Mouse (Mus musculus) hindbrain, embryonic 14.5 days (tissue): ENCODE results near the gene Cdc25a. TPM values are rescaled to one million over a fixed set of nuclear protein-coding genes. Genes with fewer than 3 reads are reported as not detected.
A peak's percentile ranks its signal among the peaks of the same experiment; 100 is the strongest.

ENCODE experiments used
- ATAC-seq: fragments of 200-750 bp; cut with Nextera tagmentation; 2 replicates; pipeline ENCODE4 v1.8.0; 2017; ENCODE audit warnings: moderate number of reproducible peaks, mild to moderate bottlenecking, moderate TSS enrichment, moderate library complexity; ENCODE audit not compliant: low FRiP score
- DNase-seq: peaks from one replicate; pipeline ENCODE4 v3.0.0-alpha.2; 2015; ENCODE audit warnings: low spot score
- H3K27ac ChIP-seq: fragments of 300-500 bp; sonication (generic); 2 replicates; pipeline ENCODE4 v1.5.1; 2014; ENCODE audit warnings: mild to moderate bottlenecking, moderate library complexity
- H3K27me3 ChIP-seq: fragments of 300-500 bp; sonication (generic); 2 replicates; pipeline ENCODE4 v1.6.1; 2014; ENCODE audit warnings: mild to moderate bottlenecking, low read length, mixed read lengths; ENCODE audit not compliant: control insufficient read depth, insufficient read depth
- H3K36me3 ChIP-seq: fragments of 300-500 bp; sonication (generic); replicated peaks from 2 replicates; pipeline ENCODE4 v1.6.1; 2014; ENCODE audit not compliant: control insufficient read depth, insufficient read depth
- H3K4me1 ChIP-seq: fragments of 300-500 bp; sonication (generic); replicated peaks from 2 replicates; pipeline ENCODE4 v1.6.1; 2014; ENCODE audit warnings: antibody characterized with exemption, low read length, mixed read lengths; ENCODE audit not compliant: control insufficient read depth, insufficient read depth
- H3K4me2 ChIP-seq: fragments of 300-500 bp; sonication (generic); replicated peaks from 2 replicates; pipeline ENCODE4 v1.6.1; 2014; ENCODE audit warnings: mild to moderate bottlenecking, moderate library complexity
- H3K4me3 ChIP-seq: fragments of 300-500 bp; sonication (generic); replicated peaks from 2 replicates; pipeline ENCODE4 v1.5.1; 2014; ENCODE audit warnings: mild to moderate bottlenecking, low read length
- H3K9ac ChIP-seq: fragments of 300-500 bp; sonication (generic); 2 replicates; pipeline ENCODE4 v1.6.1; 2014
- H3K9me3 ChIP-seq: fragments of 300-500 bp; sonication (generic); 2 replicates; pipeline ENCODE4 v1.6.1; 2016; ENCODE audit warnings: low read length; ENCODE audit not compliant: control insufficient read depth
- WGBS: fragments of 180-500 bp; shearing (Covaris S2); extraction: QIAGEN DNeasy Blood & Tissue Kit; methylation state at CpG from one replicate; pipeline ENCODE4 v1.1.7; 2014; 5-methylcytosine and 5-hydroxymethylcytosine counted together
- polyA plus RNA-seq: library from polyadenylated mRNA; unstranded; fragments of >200 nt; fragmentation: Nextera tagmentation; extraction: Ambion mirVana; gene quantifications from 2 replicates; pipeline ENCODE4 v1.2.1, GENCODE M21; 2014

Gene Cdc25a
- polyA plus RNA-seq, 1 experiment from 2014 or later: 12.5 TPM

DNA sequence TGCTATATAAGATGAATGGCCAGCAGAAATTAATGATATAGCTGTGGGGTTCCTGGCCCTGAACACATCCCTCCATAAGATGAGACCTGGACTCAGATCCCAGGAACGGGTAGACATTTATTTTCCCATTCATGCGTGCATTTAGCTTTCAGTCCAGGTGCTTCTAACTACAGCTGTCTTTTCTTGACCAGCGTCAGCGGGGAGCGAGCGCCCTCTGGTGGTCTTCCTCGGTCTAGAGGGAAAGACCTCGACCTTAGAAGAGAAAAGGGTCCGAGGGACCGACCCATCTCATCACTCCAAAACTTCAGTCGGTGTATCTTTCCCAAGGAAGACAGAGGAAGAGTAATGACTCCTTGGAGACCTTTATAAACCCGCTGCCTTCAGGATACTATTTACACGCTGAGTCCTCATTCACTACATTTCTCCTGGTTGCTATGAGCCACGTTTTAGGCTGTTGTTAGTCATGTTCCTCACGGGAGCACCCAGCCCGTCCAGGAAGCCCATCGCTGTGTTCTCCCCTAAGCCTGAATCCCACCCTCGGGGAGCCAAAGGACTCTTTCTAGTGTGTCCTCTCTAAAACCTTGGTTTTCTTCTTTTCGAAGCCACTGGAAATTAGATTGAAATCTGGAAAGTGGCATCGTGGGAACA, 12.9 kb upstream of the Cdc25a start:
- no peaks in the 10 kb centered on the region for H3K4me1 ChIP-seq
- H3K36me3 ChIP-seq: no peaks in the 10 kb centered on the region
- H3K4me2 ChIP-seq: peak overlapping the region; percentile 38
- no peaks in the 10 kb centered on the region for H3K9me3 ChIP-seq
- H3K9ac ChIP-seq: no peak overlapping the region
- DNase-seq (peak; percentile 89), ATAC-seq (peak; percentile 37; the same call in 1 of the 2 replicates)
- 19% methylated on average over 20 of the region's 20 CpGs for WGBS
- H3K4me3 ChIP-seq: no peak overlapping the region
- H3K27ac ChIP-seq: no peak overlapping the region
- no peaks in the 10 kb centered on the region for H3K27me3 ChIP-seq

GRCm38 (mm10) chr9:109863085-109863484, 12.3 kb upstream of the Cdc25a start:
- H3K4me3 ChIP-seq: no peak overlapping the region
- no peak overlapping the region for H3K27ac ChIP-seq
- H3K4me2 ChIP-seq: no peak overlapping the region
- no peaks in the 10 kb centered on the region for H3K27me3 ChIP-seq
- WGBS: 68% methylated on average over 3 of the region's 3 CpGs
- ATAC-seq: no peak
- H3K9me3 ChIP-seq: no peaks in the 10 kb centered on the region
- no peaks in the 10 kb centered on the region for H3K4me1 ChIP-seq
- no peaks in the 10 kb centered on the region for H3K36me3 ChIP-seq
- no peak overlapping the region for H3K9ac ChIP-seq
- DNase-seq: no peak

- no peaks in the 10 kb centered on the region for H3K27me3 ChIP-seq
- ATAC-seq (no peak), DNase-seq (no peak)
- no peak overlapping the region for H3K4me3 ChIP-seq
- 75% methylated on average over 2 of the region's 2 CpGs for WGBS
- no peak overlapping the region for H3K9ac ChIP-seq
- no peak overlapping the region for H3K4me2 ChIP-seq
- H3K4me1 ChIP-seq: no peaks in the 10 kb centered on the region
- no peak overlapping the region for H3K27ac ChIP-seq
- H3K36me3 ChIP-seq: no peaks in the 10 kb centered on the region
- no peaks in the 10 kb centered on the region for H3K9me3 ChIP-seq
These were observed 9.2 kb upstream of the Cdc25a start for GRCm38 (mm10) chr9:109866218-109866617.

GRCm38 (mm10) chr9:109870983-109871572, 4.3 kb upstream of the Cdc25a start:
- Histone ChIP-seq H3K27me3 (no peaks in the 10 kb centered on the region), H3K36me3 (no peaks in the 10 kb centered on the region), H3K9me3 (no peaks in the 10 kb centered on the region), H3K9ac (no peak overlapping the region), H3K4me1 (0 out of 2 replicates have a peak, but pooled peaks cover 3% of the 10 kb centered on the region), H3K4me3 (no peak overlapping the region), H3K4me2 (no peak overlapping the region), H3K27ac (no peak overlapping the region)
- no peak for DNase-seq
- no peak for ATAC-seq
- WGBS: 46% methylated on average over 6 of the region's 6 CpGs

- WGBS: under 1% methylated on average over 72 of the region's 76 CpGs
- peak; percentile 61 for ATAC-seq
These were observed 569 bp downstream of the Cdc25a start for GRCm38 (mm10) chr9:109875695-109876601.

GRCm38 (mm10) chr9:109876756-109877155, 1.4 kb downstream of the Cdc25a start:
- no peaks in the 10 kb centered on the region for H3K27me3 ChIP-seq
- 6% methylated on average over 3 of the region's 3 CpGs for WGBS
- peaks cover 17% of the 10 kb centered on the region; the same call in 1 of the 2 replicates for H3K4me1 ChIP-seq
- H3K36me3 ChIP-seq: peaks cover 28% of the 10 kb centered on the region
- DNase-seq (no peak), ATAC-seq (no peak)
- peak overlapping the region; percentile 83 for H3K9ac ChIP-seq
- H3K9me3 ChIP-seq: no peaks in the 10 kb centered on the region
- no peak overlapping the region for H3K27ac ChIP-seq
- H3K4me2 ChIP-seq: peak overlapping the region; percentile 73
- H3K4me3 ChIP-seq: peak overlapping the region; percentile 78

More at GRCm38 (mm10) chr9:109875695-109876601, 569 bp downstream of the Cdc25a start:
- peak; percentile 48 for DNase-seq
- peak overlapping the region; percentile 73 for H3K4me2 ChIP-seq
- peaks cover 17% of the 10 kb centered on the region; the same call in 1 of the 2 replicates for H3K4me1 ChIP-seq
- peak overlapping the region; percentile 83 for H3K9ac ChIP-seq
- peak overlapping the region; percentile 68 for H3K27ac ChIP-seq
- H3K27me3 ChIP-seq: no peaks in the 10 kb centered on the region
- H3K9me3 ChIP-seq: no peaks in the 10 kb centered on the region
- peaks cover 20% of the 10 kb centered on the region for H3K36me3 ChIP-seq
- peak overlapping the region; percentile 78 for H3K4me3 ChIP-seq

DNA sequence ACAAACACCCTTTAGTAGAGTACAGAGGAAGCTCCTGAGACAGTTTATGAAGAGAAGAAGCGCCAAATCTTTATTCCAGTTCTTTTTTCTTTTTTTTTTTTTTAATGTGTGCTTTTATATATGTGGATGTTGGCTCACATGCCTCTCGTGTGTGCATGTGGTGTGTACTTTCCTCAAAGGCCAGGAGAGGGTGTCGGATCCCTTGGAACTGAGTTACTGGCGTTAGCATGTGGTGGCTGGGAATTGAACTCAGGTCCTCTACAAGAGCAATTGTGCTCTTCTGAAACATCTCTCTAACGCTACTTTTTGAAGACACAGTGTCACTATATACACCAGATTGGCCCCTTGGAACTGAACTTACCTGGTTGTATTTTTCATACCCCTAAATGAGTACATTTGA, 2.3 kb downstream of the Cdc25a start:
- Histone ChIP-seq H3K4me1 (peaks cover 17% of the 10 kb centered on the region; the same call in 1 of the 2 replicates), H3K4me2 (peak overlapping the region; percentile 73), H3K27me3 (no peaks in the 10 kb centered on the region), H3K9ac (no peak overlapping the region), H3K4me3 (peak overlapping the region; percentile 78; the same call in 1 of the 2 replicates), H3K36me3 (peaks cover 38% of the 10 kb centered on the region), H3K27ac (no peak overlapping the region), H3K9me3 (no peaks in the 10 kb centered on the region)
- 83% methylated on average over 5 of the region's 5 CpGs for WGBS
- DNase-seq: no peak
- no peak for ATAC-seq

GRCm38 (mm10) chr9:109879305-109879704, 3.9 kb downstream of the Cdc25a start:
- no peak overlapping the region for H3K4me3 ChIP-seq
- H3K4me1 ChIP-seq: peaks cover 17% of the 10 kb centered on the region; the same call in 1 of the 2 replicates
- H3K36me3 ChIP-seq: peaks cover 54% of the 10 kb centered on the region
- DNase-seq (no peak), ATAC-seq (no peak)
- WGBS: 100% methylated on average over 1 of the region's 1 CpGs
- no peaks in the 10 kb centered on the region for H3K27me3 ChIP-seq
- H3K9ac ChIP-seq: no peak overlapping the region
- H3K27ac ChIP-seq: no peak overlapping the region
- no peak overlapping the region for H3K4me2 ChIP-seq
- no peaks in the 10 kb centered on the region for H3K9me3 ChIP-seq

DNA sequence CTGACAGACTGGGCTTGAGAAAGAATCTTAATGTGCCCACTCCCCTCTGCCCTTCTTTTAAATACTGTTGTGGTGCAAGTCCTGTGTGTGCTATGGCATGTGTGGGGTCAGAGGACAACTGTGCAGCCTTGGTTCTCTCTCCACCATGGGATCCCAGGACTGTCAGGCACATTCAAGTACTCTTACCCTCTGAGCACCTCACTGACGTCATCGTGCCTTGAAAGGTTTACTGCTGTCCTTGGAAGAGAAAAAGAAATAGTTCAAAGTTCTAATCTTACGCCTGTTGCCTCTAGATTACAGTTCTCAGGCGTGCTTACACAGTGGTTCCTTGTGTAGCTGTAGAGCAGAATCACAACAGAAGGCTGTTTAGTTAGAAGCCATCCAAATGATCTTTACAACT, 10.9 kb downstream of the Cdc25a start:
- 91% methylated on average over 4 of the region's 4 CpGs for WGBS
- Histone ChIP-seq H3K9me3 (no peaks in the 10 kb centered on the region), H3K27ac (no peak overlapping the region), H3K4me3 (no peak overlapping the region), H3K27me3 (no peaks in the 10 kb centered on the region), H3K36me3 (peaks cover 100% of the 10 kb centered on the region), H3K4me2 (no peak overlapping the region), H3K9ac (no peak overlapping the region), H3K4me1 (no peaks in the 10 kb centered on the region)
- ATAC-seq (no peak), DNase-seq (no peak)
